Mouse (Mus musculus): ENCODE data around the gene Wdr34. TPM values are rescaled to one million over a fixed set of nuclear protein-coding genes. Genes with fewer than 3 reads are reported as not detected.
"Not testable (repeated sequence)": the region's sequence is repeated elsewhere in the genome, so short reads cannot be mapped to it uniquely, and the experiment has no call there.

Gene Wdr34
- polyA plus RNA-seq, 1 experiment = 8.3 TPM

DNA sequence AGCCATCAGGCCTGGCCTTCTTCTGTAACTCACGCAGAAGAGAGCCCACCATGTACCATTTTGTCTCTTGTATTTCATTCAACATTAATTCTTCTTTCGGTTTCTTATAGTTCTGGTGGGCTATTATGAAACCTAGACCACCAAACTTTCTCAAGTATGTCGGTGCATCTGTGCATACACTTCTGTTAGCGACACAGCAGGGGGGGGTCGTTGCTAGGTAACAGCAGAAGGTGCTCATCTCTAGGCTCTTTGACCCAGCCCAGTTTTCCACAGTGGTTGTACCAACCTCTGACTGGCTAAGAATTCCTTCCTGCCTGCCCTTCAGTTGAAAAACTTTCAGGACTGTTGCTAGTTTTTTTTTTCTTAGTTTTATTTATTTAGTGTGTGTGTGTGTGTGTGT lies 9.7 kb upstream of the Wdr34 start:
- Histone ChIP-seq H3K36me3 (ENCODE audit: control insufficient read depth, insufficient read depth, low read length) (no peaks in the 10 kb centered on the region), H3K4me3 (ENCODE audit: low read depth, low read length) (no peak overlapping the region), H3K4me1 (ENCODE audit: control insufficient read depth, insufficient read depth, insufficient read length, low read length) (no peaks in the 10 kb centered on the region), H3K27me3 (ENCODE audit: control insufficient read depth, insufficient read depth, low read length) (no peaks in the 10 kb centered on the region), H3K27ac (ENCODE audit: insufficient read depth, low read depth, low read length) (no peak overlapping the region)
- TF ChIP-seq CTCF (IDR thresholded peaks at IDR 0.05; ENCODE audit: extremely low read depth, insufficient read length, insufficient replicate concordance, low read depth, low read length) (no peak), POLR2A (IDR thresholded peaks at IDR 0.05; ENCODE audit: low read depth, low read length) (no peak)
- WGBS = 73% methylated on average over 5 of the region's 5 CpGs

DNA sequence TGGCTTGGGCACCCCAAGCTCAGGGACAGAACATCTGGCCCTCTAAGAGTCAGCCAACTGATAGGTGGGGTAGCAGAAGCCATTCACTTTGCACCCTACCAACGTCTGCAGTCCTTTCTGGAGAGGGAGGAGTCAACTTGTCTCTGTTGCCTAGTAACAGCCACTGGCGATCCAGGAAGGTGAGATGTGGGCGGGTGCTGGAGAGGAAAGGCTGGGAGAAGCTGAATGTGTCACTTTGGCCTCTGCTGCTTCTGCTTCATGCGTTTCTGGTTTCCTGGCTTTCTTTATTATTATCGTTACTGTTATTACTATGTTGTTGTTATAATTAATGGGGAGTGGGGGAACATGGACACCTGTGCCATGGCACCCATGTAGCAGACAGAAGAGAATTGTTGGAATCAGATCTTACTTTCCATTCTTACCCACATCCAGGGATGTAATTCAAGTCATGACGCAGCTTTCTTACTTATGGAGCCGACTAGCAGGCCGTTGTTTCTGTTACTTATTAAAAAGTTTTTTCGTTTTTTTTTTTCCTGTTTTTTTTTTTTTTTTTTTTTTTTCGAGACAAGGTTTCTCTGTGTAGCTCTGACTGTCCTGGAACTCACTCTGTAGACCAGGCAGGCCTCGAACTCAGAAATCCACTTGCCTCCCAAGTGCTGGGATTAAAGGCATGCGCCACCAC lies 8.7 kb upstream of the Wdr34 start, which contains the start of gene Set:
Gene Set (plus strand): TSS at position 156 of the 682 bp plus-strand sequence.
- H3K4me3 ChIP-seq (ENCODE audit: low read depth, low read length) = no peak within 1 kb of the TSS
- H3K27me3 ChIP-seq (ENCODE audit: control insufficient read depth, insufficient read depth, low read length) = no peaks in the 10 kb centered on the region
- H3K36me3 ChIP-seq (ENCODE audit: control insufficient read depth, insufficient read depth, low read length) = no peaks in the 10 kb centered on the region
- no peaks in the 10 kb centered on the region for H3K4me1 ChIP-seq (ENCODE audit: control insufficient read depth, insufficient read depth, insufficient read length, low read length)
- WGBS = 29% methylated on average over 12 of the region's 12 CpGs
- TF ChIP-seq CTCF (IDR thresholded peaks at IDR 0.05; ENCODE audit: extremely low read depth, insufficient read length, insufficient replicate concordance, low read depth, low read length) = no peak
- no peak for TF ChIP-seq POLR2A (IDR thresholded peaks at IDR 0.05; ENCODE audit: low read depth, low read length)
- H3K27ac ChIP-seq (ENCODE audit: insufficient read depth, low read depth, low read length) = no peak within 1 kb of the TSS

DNA sequence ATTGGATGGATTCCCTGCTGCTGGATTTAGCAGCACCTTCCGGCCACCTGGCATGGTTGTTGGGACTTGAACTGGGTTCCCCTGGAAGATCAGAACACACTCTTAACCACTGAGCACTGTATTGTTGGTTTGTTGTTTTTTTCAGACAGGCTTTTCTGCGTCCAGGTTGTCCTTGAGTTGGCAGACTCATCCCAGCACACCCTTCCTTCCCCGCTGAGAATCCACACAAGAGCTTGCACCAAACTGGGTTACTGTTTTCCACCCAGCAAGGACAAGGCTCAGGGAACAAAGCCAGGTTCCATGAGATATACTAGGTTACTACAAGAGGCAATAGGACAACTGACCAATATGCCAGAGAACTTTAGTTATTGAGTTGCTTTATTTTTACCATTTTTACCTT lies 8.1 kb upstream of the Wdr34 start:
- H3K4me3 ChIP-seq (ENCODE audit: low read depth, low read length) = no peak overlapping the region
- no peaks in the 10 kb centered on the region for H3K4me1 ChIP-seq (ENCODE audit: control insufficient read depth, insufficient read depth, insufficient read length, low read length)
- H3K27ac ChIP-seq (ENCODE audit: insufficient read depth, low read depth, low read length) = no peak overlapping the region
- no peaks in the 10 kb centered on the region for H3K27me3 ChIP-seq (ENCODE audit: control insufficient read depth, insufficient read depth, low read length)
- H3K36me3 ChIP-seq (ENCODE audit: control insufficient read depth, insufficient read depth, low read length) = no peaks in the 10 kb centered on the region
- WGBS = 75% methylated on average over 3 of the region's 3 CpGs
- TF ChIP-seq POLR2A (IDR thresholded peaks at IDR 0.05; ENCODE audit: low read depth, low read length) (no peak), CTCF (IDR thresholded peaks at IDR 0.05; ENCODE audit: extremely low read depth, insufficient read length, insufficient replicate concordance, low read depth, low read length) (no peak)

DNA sequence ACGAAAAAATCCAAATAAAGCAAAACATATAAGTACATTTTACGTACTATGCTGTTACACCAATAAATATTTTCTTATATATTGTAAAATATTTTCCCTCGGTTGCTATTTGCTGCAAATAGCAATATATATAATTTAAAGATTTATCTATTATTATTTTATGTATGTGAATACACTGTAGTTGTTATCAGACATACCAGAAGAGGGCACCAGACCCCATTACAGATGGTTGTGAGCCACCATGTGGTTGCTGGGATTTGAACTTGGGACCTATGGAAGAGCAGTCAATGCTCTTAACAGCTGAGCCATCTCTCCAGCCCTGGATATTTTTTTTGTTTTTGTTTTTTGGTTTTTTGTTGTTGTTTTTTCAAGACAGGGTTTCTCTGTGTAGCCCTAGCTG lies 6.6 kb upstream of the Wdr34 start:
- not testable (repeated sequence) for H3K4me1 ChIP-seq (ENCODE audit: control insufficient read depth, insufficient read depth, insufficient read length, low read length); H3K27ac ChIP-seq (ENCODE audit: insufficient read depth, low read depth, low read length); H3K36me3 ChIP-seq (ENCODE audit: control insufficient read depth, insufficient read depth, low read length); H3K4me3 ChIP-seq (ENCODE audit: low read depth, low read length); H3K27me3 ChIP-seq (ENCODE audit: control insufficient read depth, insufficient read depth, low read length)
- WGBS = 94% methylated on average over 3 of the region's 3 CpGs

DNA sequence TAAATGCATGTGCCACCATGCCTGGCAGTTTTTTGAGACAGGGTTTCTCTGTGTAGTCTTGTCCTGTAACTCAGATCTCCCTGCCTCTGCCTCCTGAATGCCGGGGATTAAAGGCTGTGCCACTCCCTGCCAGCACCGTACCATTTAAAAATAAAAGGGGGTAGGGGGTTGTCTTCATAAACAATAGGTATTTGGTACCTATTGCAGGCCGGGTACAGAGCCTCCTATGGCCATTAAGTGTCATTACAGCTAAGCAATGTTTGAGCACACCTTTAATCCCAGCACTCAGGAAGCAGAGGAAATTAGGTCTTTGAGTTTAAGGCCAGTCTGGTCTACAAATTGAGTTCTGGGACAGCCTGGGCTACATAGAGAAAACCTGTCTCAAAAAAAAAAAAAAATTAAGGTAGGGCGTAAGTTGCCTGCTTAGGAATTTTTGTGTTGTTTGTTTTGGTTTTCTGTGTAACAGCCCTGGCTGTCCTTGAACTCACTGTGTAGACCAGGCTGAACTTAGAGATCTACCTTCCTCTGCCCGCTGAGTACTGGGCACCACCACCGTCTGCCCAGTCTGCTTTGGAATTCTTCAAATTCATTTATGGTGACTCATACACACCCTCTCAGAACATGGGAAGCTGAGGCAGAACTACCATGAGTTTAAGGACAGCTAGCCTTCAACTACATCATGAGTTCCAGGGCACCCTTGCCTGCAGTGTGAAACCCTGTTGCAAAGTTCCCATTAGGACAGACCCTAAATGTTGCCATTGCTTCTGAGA lies 3.5 kb upstream of the Wdr34 start:
- peak; percentile 42; the same call in 1 of the 2 replicates for TF ChIP-seq CTCF (IDR thresholded peaks at IDR 0.05; ENCODE audit: extremely low read depth, insufficient read length, insufficient replicate concordance, low read depth, low read length)
- no peak for TF ChIP-seq POLR2A (IDR thresholded peaks at IDR 0.05; ENCODE audit: low read depth, low read length)
- no peak overlapping the region for H3K4me3 ChIP-seq (ENCODE audit: low read depth, low read length)
- no peak overlapping the region for H3K27ac ChIP-seq (ENCODE audit: insufficient read depth, low read depth, low read length)
- 35% methylated on average over 6 of the region's 6 CpGs for WGBS
- no peaks in the 10 kb centered on the region for H3K27me3 ChIP-seq (ENCODE audit: control insufficient read depth, insufficient read depth, low read length)
- no peaks in the 10 kb centered on the region for H3K36me3 ChIP-seq (ENCODE audit: control insufficient read depth, insufficient read depth, low read length)
- H3K4me1 ChIP-seq (ENCODE audit: control insufficient read depth, insufficient read depth, insufficient read length, low read length) = no peaks in the 10 kb centered on the region

DNA sequence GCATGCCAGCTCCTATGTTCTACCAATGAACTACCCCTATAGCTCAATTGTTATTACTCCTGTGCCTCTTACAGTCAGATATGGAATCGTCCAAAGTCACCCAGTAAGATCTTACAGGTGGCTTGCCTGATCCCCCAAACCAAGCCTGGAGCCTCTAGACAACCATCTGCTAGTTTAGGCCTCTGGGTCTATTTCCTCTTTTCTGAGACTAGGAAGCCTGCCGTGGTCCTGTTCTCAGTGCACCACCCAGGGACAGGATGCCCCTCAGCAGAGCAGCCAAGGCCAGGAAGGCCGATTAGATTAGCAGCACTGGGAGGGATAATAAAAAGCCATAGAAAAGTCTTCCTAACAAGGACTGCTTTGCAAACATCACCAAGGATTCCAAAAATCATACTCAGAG lies 1.1 kb upstream of the Wdr34 start:
- WGBS = 81% methylated on average over 3 of the region's 3 CpGs
- H3K4me3 ChIP-seq (ENCODE audit: low read depth, low read length) = no peak overlapping the region
- H3K27me3 ChIP-seq (ENCODE audit: control insufficient read depth, insufficient read depth, low read length) = no peaks in the 10 kb centered on the region
- no peak for TF ChIP-seq POLR2A (IDR thresholded peaks at IDR 0.05; ENCODE audit: low read depth, low read length)
- TF ChIP-seq CTCF (IDR thresholded peaks at IDR 0.05; ENCODE audit: extremely low read depth, insufficient read length, insufficient replicate concordance, low read depth, low read length) = no peak
- no peaks in the 10 kb centered on the region for H3K36me3 ChIP-seq (ENCODE audit: control insufficient read depth, insufficient read depth, low read length)
- no peaks in the 10 kb centered on the region for H3K4me1 ChIP-seq (ENCODE audit: control insufficient read depth, insufficient read depth, insufficient read length, low read length)
- no peak overlapping the region for H3K27ac ChIP-seq (ENCODE audit: insufficient read depth, low read depth, low read length)

DNA sequence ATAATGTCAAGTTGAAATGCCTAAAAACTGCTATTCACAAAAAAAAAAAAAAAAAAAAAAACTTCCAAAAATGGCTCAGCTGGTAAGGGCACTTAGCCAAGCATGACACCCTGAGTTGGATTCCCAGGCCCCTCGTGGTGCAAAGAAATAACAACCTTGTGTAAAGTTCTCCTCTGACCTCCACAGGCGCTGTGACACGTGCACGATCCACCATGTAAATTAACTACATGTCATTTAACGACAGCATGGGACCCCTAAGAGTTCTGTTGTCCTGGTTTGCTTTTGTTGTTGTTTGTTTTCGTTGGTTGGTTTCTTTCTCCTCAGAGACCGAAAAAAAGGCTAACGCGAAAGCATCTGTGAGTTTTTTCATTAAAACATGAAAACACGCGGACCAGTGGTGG lies 580 bp downstream of the Wdr34 start:
- Histone ChIP-seq H3K27ac (ENCODE audit: insufficient read depth, low read depth, low read length) (no peak overlapping the region), H3K27me3 (ENCODE audit: control insufficient read depth, insufficient read depth, low read length) (no peaks in the 10 kb centered on the region), H3K4me1 (ENCODE audit: control insufficient read depth, insufficient read depth, insufficient read length, low read length) (no peaks in the 10 kb centered on the region), H3K36me3 (ENCODE audit: control insufficient read depth, insufficient read depth, low read length) (no peaks in the 10 kb centered on the region), H3K4me3 (ENCODE audit: low read depth, low read length) (peak overlapping the region; percentile 66)
- TF ChIP-seq CTCF (IDR thresholded peaks at IDR 0.05; ENCODE audit: extremely low read depth, insufficient read length, insufficient replicate concordance, low read depth, low read length) (no peak), POLR2A (IDR thresholded peaks at IDR 0.05; ENCODE audit: low read depth, low read length) (no peak)
- 35% methylated on average over 11 of the region's 11 CpGs for WGBS

All from small intestine, adult 2 months (tissue).